Mouse (Mus musculus) lung, embryonic 15.5 days (tissue): ENCODE data around the gene Mfsd4b5. TPM values are rescaled to one million over a fixed set of nuclear protein-coding genes. Genes with fewer than 3 reads are reported as not detected.
"Not testable (repeated sequence)": the region's sequence is repeated elsewhere in the genome, so short reads cannot be mapped to it uniquely, and the experiment has no call there.

ENCODE experiments used
- ATAC-seq: fragments of 200-750 bp; cut with Nextera tagmentation; 2 replicates; pipeline ENCODE4 v1.8.0; 2017; ENCODE audit warnings: moderate number of reproducible peaks, borderline replicate concordance; ENCODE audit not compliant: low FRiP score, low TSS enrichment; ENCODE audit errors: extremely low read depth
- H3K27ac ChIP-seq: fragments of 300-500 bp; sonication (generic); 2 replicates; pipeline ENCODE4 v1.5.1; 2015; ENCODE audit warnings: moderate library complexity, mild to moderate bottlenecking, inconsistent platforms
- H3K27me3 ChIP-seq: fragments of 300-500 bp; sonication (generic); 2 replicates; pipeline ENCODE4 v1.6.1; 2015; ENCODE audit warnings: inconsistent platforms
- H3K36me3 ChIP-seq: fragments of 300-500 bp; sonication (generic); 2 replicates; pipeline ENCODE4 v1.6.1; 2015; ENCODE audit warnings: inconsistent platforms
- H3K4me1 ChIP-seq: fragments of 300-500 bp; sonication (generic); 2 replicates; pipeline ENCODE4 v1.6.1; 2015; ENCODE audit warnings: inconsistent platforms
- H3K4me2 ChIP-seq: fragments of 300-500 bp; sonication (generic); 2 replicates; pipeline ENCODE4 v1.6.1; 2015; ENCODE audit warnings: inconsistent platforms, mild to moderate bottlenecking, moderate library complexity
- H3K4me3 ChIP-seq: fragments of 300-500 bp; sonication (generic); 2 replicates; pipeline ENCODE4 v1.5.1; 2015; ENCODE audit warnings: mild to moderate bottlenecking, inconsistent platforms
- H3K9ac ChIP-seq: fragments of 300-500 bp; sonication (generic); 2 replicates; pipeline ENCODE4 v1.6.1; 2015; ENCODE audit warnings: inconsistent platforms
- H3K9me3 ChIP-seq: fragments of 300-500 bp; sonication (generic); 2 replicates; pipeline ENCODE4 v1.6.1; 2016; ENCODE audit warnings: inconsistent platforms
- WGBS: fragments of 180-500 bp; shearing (Covaris S2); methylation state at CpG from one replicate; pipeline ENCODE4 v1.1.7; 2015; 5-methylcytosine and 5-hydroxymethylcytosine counted together
- polyA plus RNA-seq: library from polyadenylated mRNA; unstranded; fragments of >200 nt; fragmentation: Nextera tagmentation; extraction: Ambion mirVana; gene quantifications from 2 replicates; pipeline ENCODE4 v1.2.1, GENCODE M21; 2015

The Mfsd4b5 gene
- polyA plus RNA-seq, 1 experiment from 2014 or later = 0.15 TPM

DNA sequence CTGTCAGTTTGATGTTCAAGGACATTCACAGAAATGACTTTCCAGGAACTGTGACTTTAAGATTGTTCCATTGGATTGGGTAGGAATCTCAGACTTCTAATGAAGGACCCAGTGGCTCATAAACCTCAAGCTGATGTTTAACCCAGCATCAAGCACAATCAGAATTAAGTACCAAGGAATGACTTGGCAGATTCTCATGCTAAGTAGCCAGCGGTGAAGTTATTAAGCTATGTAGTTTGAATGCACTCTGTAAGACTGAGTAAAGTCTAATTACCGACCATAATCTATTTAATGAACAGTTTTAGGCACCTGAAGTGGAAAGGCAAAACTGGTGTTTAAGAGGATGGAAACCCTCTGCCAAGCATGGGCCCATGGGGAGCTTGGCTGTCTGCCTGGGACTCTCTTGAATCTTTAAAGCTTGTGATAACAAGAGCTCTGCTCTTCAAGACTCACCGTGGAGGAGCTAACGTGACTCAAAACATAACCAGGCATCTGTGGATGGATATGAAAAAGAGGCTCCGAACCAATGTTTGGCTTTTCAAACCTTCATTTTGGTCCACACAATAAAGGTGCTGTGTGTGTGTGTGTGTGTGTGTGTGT is 31.9 kb upstream of the Mfsd4b5 start:
- H3K27me3 ChIP-seq = 0 out of 2 replicates have a peak, but pooled peaks cover 5% of the 10 kb centered on the region
- H3K36me3 ChIP-seq = no peaks in the 10 kb centered on the region
- no peak overlapping the region for H3K4me2 ChIP-seq
- no peaks in the 10 kb centered on the region for H3K9me3 ChIP-seq
- no peak overlapping the region for H3K27ac ChIP-seq
- no peak overlapping the region for H3K4me3 ChIP-seq
- ATAC-seq = no peak
- WGBS = 70% methylated on average over 5 of the region's 5 CpGs
- no peak overlapping the region for H3K9ac ChIP-seq
- H3K4me1 ChIP-seq = no peaks in the 10 kb centered on the region

DNA sequence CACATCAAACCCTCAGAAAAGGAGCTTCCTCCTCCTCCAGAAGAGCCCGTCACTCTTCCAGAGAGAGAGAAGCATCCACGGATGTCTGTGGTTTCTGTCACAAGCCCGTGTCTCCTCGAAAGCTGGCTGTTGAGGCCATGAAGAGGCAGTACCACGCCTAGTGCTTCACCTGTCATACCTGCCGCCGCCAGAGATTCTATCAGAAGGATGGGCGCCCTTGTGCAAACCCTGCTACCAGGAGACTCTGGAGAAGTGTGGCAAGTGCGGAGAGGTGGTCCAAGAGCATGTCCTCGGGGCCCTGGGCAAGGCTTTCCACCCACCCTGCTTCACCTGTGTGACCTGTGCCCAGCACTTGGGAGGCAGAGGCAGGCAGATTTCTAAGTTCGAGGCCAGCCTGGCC is 23.1 kb upstream of the Mfsd4b5 start:
- Histone ChIP-seq H3K9ac (no peak overlapping the region), H3K36me3 (no peaks in the 10 kb centered on the region), H3K27ac (no peak overlapping the region), H3K4me1 (no peaks in the 10 kb centered on the region), H3K4me2 (no peak overlapping the region), H3K4me3 (no peak overlapping the region), H3K27me3 (no peaks in the 10 kb centered on the region), H3K9me3 (no peaks in the 10 kb centered on the region)
- WGBS = 71% methylated on average over 11 of the region's 11 CpGs
- no peak for ATAC-seq

DNA sequence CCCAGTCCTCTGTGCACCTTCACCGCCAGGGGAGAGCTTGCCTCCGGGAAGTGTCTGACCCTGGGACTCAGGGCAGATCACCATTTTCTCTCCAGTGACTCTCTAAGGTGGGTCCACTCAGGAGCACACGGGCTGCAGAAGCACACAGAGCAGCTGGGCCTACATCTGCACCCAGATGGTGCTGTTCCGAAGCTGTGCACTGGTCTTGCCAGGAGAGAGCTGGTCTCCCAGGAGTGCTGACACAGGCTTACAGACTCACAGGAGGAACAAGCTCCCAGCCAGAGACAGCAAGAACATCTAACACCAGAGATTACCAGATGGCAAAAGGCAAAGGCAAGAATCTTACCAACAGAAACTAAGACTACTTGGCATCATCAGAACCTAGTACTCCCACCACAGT is 22.4 kb upstream of the Mfsd4b5 start:
- H3K36me3 ChIP-seq, H3K27ac ChIP-seq, ATAC-seq, H3K4me2 ChIP-seq, H3K4me3 ChIP-seq, H3K4me1 ChIP-seq, H3K27me3 ChIP-seq, H3K9me3 ChIP-seq, H3K9ac ChIP-seq: not testable (repeated sequence)
- 68% methylated on average over 4 of the region's 4 CpGs for WGBS

DNA sequence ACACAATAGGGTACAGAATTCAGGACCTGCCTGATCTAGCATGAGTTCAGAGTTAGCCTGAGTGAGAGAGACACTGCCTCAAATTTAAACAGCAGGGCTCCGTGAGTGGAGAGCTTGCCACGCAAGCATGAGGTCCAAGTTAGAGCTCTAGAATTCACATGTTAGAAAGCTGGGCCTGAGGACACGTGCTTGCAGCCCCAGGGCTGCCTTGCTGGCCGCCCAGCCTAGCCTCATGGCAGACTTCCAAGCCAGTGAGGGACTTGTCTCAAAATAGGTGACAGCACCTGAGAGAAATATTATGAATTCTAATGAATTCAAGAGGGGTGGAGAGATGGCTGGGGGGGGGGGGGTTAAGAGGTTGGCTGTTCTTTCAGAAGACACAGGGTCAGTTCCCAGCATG is 21.5 kb upstream of the Mfsd4b5 start:
- H3K27ac ChIP-seq = no peak overlapping the region
- H3K9ac ChIP-seq = no peak overlapping the region
- WGBS = 83% methylated on average over 4 of the region's 4 CpGs
- H3K4me3 ChIP-seq = no peak overlapping the region
- H3K36me3 ChIP-seq = no peaks in the 10 kb centered on the region
- H3K4me2 ChIP-seq = no peak overlapping the region
- H3K9me3 ChIP-seq = no peaks in the 10 kb centered on the region
- no peaks in the 10 kb centered on the region for H3K27me3 ChIP-seq
- no peaks in the 10 kb centered on the region for H3K4me1 ChIP-seq
- no peak for ATAC-seq

DNA sequence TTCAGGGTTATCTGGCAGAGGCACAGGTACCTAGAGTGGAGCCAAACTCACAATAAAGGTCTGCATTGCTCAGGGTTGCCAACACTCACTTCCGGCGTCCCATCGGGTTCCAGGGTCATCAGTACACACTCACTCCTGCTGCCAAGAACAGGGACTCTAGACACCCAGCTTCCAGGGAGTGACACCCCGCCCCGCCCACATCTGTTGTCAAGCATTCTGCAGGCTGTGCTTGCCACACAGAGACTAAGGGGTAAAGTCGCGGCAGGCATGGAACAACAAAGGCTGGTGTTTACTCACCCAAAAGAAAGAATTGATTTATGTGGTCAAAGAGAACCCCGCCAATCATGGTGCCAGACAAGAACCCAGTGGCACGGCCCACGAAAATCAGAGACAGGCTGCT is 20.5 kb upstream of the Mfsd4b5 start:
- ATAC-seq = no peak
- WGBS = 63% methylated on average over 10 of the region's 10 CpGs
- Histone ChIP-seq H3K27ac (no peak overlapping the region), H3K9me3 (no peaks in the 10 kb centered on the region), H3K9ac (no peak overlapping the region), H3K27me3 (no peaks in the 10 kb centered on the region), H3K4me1 (no peaks in the 10 kb centered on the region), H3K4me3 (no peak overlapping the region), H3K4me2 (no peak overlapping the region), H3K36me3 (no peaks in the 10 kb centered on the region)

DNA sequence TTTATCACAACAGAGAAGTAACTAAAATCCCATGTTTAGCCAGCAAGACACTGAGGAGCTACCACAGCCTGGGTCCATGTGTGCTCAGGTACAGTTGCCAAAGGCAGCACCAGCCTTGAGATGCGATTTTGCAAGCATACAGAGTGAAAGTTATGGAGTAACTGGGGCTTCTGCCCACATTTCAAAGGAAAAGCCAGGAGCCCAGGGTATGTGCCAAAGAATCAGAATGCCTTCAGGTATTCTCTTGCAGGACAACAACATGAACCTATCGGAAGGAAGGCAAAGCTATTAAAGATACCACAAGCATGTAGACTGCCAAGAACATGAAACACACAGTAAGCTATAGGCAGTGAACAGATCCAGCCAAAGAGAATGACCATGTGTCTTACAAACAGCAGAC is 14.3 kb upstream of the Mfsd4b5 start:
- H3K9me3 ChIP-seq = no peaks in the 10 kb centered on the region
- no peak overlapping the region for H3K27ac ChIP-seq
- no peak overlapping the region for H3K9ac ChIP-seq
- H3K4me3 ChIP-seq = no peak overlapping the region
- no peaks in the 10 kb centered on the region for H3K27me3 ChIP-seq
- H3K36me3 ChIP-seq = no peaks in the 10 kb centered on the region
- 86% methylated on average over 2 of the region's 2 CpGs for WGBS
- ATAC-seq = no peak
- H3K4me1 ChIP-seq = no peaks in the 10 kb centered on the region
- no peak overlapping the region for H3K4me2 ChIP-seq

DNA sequence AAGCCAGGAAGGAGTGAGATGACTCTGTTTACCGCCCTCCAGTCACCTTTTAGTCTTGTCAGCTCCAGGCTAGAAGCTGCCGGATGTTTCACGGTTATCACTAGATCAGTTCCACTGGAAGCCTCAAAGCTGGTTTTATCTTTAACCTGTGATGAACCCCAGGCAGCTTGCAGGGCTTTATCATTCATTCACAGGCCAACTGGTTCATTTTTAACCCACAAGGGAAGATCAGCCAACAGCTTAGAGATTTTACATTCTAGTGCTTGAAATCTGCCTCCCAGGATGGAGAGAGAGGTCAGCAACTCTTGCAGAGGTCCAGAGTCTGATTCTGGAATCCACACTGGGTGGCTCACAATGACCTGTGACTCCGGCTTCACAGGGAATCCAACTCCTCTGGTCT is 4.7 kb upstream of the Mfsd4b5 start:
- 45% methylated on average over 4 of the region's 4 CpGs for WGBS
- no peaks in the 10 kb centered on the region for H3K27me3 ChIP-seq
- no peak overlapping the region for H3K4me3 ChIP-seq
- no peaks in the 10 kb centered on the region for H3K9me3 ChIP-seq
- no peak overlapping the region for H3K4me2 ChIP-seq
- H3K27ac ChIP-seq = no peak overlapping the region
- no peaks in the 10 kb centered on the region for H3K4me1 ChIP-seq
- no peak overlapping the region for H3K9ac ChIP-seq
- ATAC-seq = no peak
- H3K36me3 ChIP-seq = no peaks in the 10 kb centered on the region

DNA sequence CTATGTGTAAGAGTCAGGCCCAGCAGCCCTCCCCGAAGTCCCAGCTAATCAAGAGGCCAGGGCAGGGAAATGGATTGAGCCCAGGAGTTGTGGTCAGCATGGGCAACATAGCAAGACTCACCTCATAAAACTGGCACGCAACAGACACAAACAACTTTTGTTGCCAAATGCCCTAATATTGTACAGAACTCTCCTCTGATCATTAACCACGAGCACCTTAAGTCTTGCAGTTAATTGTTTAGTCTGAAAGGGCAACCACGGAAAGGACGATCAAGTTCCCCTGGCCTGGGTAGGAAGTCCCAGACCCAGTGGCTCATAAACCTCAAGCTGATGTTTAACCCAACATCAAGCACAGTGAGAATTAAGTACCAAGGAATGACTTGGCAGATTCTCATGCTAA is 3.8 kb downstream of the Mfsd4b5 start:
- Histone ChIP-seq H3K36me3 (no peaks in the 10 kb centered on the region), H3K9me3 (peaks cover 7% of the 10 kb centered on the region; the same call in 1 of the 2 replicates), H3K9ac (no peak overlapping the region), H3K27me3 (no peaks in the 10 kb centered on the region), H3K4me2 (no peak overlapping the region), H3K4me3 (no peak overlapping the region), H3K27ac (no peak overlapping the region), H3K4me1 (no peaks in the 10 kb centered on the region)
- 61% methylated on average over 5 of the region's 5 CpGs for WGBS
- no peak for ATAC-seq

DNA sequence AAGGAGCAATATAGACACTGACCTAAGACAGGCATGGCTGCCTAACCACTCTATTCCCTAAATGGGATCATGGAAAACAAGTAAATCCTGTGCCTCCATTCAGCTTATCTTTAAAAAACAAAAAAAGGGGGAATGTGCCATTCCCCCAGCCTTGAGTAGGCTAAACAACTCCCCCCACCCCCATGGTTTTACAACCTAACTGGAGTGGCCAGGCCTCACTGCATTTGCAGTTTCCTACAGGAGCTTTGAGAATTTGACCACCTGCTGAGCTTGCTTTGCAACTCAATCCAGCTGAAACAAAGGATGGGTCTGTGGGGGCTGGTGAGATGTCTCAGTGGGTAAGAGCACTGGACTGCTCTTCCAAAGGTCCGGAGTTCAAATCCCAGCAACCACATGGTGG is 8.2 kb downstream of the Mfsd4b5 start:
- no peaks in the 10 kb centered on the region for H3K4me1 ChIP-seq
- no peak overlapping the region for H3K27ac ChIP-seq
- H3K9me3 ChIP-seq = peaks cover 9% of the 10 kb centered on the region; the same call in 1 of the 2 replicates
- no peak overlapping the region for H3K4me3 ChIP-seq
- no peak overlapping the region for H3K4me2 ChIP-seq
- 94% methylated on average over 1 of the region's 1 CpGs for WGBS
- no peak overlapping the region for H3K9ac ChIP-seq
- H3K36me3 ChIP-seq = no peaks in the 10 kb centered on the region
- no peak for ATAC-seq
- H3K27me3 ChIP-seq = no peaks in the 10 kb centered on the region

DNA sequence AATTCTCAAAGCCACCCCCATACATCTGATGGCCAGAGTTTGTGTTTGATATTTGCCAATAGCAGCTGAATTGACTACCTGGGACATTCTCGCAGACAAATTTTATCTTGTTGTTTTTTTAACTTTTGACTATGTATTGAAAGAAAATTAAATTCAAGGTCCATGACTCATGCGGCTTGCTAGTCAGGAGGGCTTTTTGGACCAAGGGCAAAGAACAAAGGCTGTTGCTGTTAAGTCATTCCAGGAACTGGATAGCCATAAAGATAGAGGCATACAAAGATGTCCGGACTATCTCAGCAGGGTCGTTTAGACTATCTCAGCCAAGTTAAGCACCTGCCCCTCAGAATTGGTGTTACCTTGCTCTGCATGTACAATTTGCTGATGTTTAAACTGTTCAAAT is 9.1 kb downstream of the Mfsd4b5 start:
- H3K36me3 ChIP-seq = no peaks in the 10 kb centered on the region
- 90% methylated on average over 4 of the region's 4 CpGs for WGBS
- peaks cover 9% of the 10 kb centered on the region; the same call in 1 of the 2 replicates for H3K9me3 ChIP-seq
- no peak overlapping the region for H3K4me2 ChIP-seq
- no peak for ATAC-seq
- no peak overlapping the region for H3K27ac ChIP-seq
- no peak overlapping the region for H3K4me3 ChIP-seq
- no peaks in the 10 kb centered on the region for H3K4me1 ChIP-seq
- H3K9ac ChIP-seq = no peak overlapping the region
- no peaks in the 10 kb centered on the region for H3K27me3 ChIP-seq

DNA sequence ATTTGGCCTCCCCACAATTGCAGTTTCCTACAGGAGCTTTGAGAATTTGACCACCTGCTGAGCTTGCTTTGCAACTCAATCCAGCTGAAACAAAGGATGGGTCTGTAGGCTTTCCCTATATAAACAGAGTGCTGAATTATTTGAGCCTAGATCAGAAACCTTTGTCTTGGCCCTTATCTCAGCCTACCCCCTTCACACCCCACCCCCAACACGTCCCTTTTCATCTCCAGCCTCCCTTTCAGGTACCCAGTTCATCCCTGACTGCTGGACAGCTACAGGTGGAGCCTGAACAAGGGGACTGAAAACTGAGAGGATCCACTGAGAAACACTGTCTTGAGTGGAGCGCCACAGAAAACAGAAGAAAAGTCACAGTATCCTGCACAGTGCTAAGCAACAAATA is 10.7 kb downstream of the Mfsd4b5 start:
- Histone ChIP-seq H3K27ac (no peak overlapping the region), H3K27me3 (no peaks in the 10 kb centered on the region), H3K4me1 (no peaks in the 10 kb centered on the region), H3K9ac (no peak overlapping the region), H3K4me3 (no peak overlapping the region), H3K9me3 (peaks cover 9% of the 10 kb centered on the region; the same call in 1 of the 2 replicates), H3K36me3 (no peaks in the 10 kb centered on the region), H3K4me2 (no peak overlapping the region)
- 45% methylated on average over 2 of the region's 2 CpGs for WGBS
- no peak for ATAC-seq

DNA sequence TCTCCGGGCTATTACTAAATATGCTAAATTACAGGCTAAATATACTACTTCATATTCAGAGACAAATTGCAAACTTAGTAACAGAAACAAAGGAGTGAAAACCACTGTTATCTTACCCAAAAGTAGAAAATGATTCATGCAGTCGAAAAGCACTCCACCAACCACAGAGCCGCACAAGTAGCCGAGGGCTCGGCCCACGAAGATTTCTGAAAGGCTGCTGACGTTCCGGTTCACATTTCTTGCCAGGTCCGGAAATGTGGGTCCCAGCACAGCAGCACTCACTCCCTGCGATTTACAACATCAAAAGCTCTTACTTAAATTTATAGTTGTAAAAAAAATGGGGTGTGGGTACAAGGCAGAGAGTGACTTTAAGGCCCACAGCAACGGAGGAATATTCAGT is 11.5 kb downstream of the Mfsd4b5 start:
- no peak overlapping the region for H3K4me3 ChIP-seq
- no peaks in the 10 kb centered on the region for H3K27me3 ChIP-seq
- no peaks in the 10 kb centered on the region for H3K4me1 ChIP-seq
- ATAC-seq = no peak
- H3K9ac ChIP-seq = no peak overlapping the region
- H3K4me2 ChIP-seq = no peak overlapping the region
- no peak overlapping the region for H3K27ac ChIP-seq
- WGBS = 48% methylated on average over 11 of the region's 11 CpGs
- no peaks in the 10 kb centered on the region for H3K36me3 ChIP-seq
- H3K9me3 ChIP-seq = peaks cover 9% of the 10 kb centered on the region; the same call in 1 of the 2 replicates

DNA sequence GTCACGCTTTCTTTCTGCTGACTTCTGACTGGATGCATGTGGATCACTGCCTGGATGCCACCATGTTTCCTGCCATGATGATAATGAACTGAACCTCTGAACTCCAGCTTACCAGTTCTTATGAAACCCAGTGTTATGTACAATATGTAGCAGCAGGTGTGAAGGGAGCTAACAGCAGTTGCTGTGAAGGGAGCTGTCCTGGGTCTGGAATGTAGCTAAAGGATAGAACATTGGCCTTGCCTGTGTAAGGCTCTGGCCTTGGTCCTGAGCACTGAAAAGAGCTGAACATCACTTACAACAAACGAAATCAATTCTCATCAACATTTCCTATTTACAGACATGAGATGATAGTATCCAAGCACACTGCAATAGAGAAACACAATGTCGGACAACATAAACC is 18.9 kb downstream of the Mfsd4b5 start:
- 76% methylated on average over 3 of the region's 3 CpGs for WGBS
- no peaks in the 10 kb centered on the region for H3K4me1 ChIP-seq
- H3K9ac ChIP-seq = no peak overlapping the region
- no peaks in the 10 kb centered on the region for H3K36me3 ChIP-seq
- H3K4me3 ChIP-seq = no peak overlapping the region
- H3K9me3 ChIP-seq = no peaks in the 10 kb centered on the region
- no peak overlapping the region for H3K4me2 ChIP-seq
- ATAC-seq = no peak
- no peak overlapping the region for H3K27ac ChIP-seq
- no peaks in the 10 kb centered on the region for H3K27me3 ChIP-seq
